14 mouse cellular contexts compared by ENCODE assay signal in genomic region chr15:95921639-95922038, GRCm38 (mm10).
"Had no signal": no experiment of that assay in that cellular context is flagged by ENCODE, and none has a peak within 500 bp of the region (broad histone marks: within the 10 kb centered on the region; RNA-seq: fewer than 3 reads in every experiment).

No protein-coding gene starts in this region.

- H3K4me1 ChIP-seq: midbrain, embryonic 10.5 days had no signal

- H3K4me3 ChIP-seq: limb, embryonic 15.5 days; midbrain, embryonic 10.5 days; myocyte had no signal

- H3K9ac ChIP-seq: limb, embryonic 15.5 days had no signal

- H3K27me3 ChIP-seq: limb, embryonic 15.5 days had no signal

- H3K4me2 ChIP-seq: limb, embryonic 15.5 days had no signal

- H3K9me3 ChIP-seq: limb, embryonic 15.5 days; midbrain, embryonic 10.5 days had no signal

- DNase-seq: kidney, adult 11 months; kidney, adult 9 months; kidney, postnatal 36 days; layer of hippocampus, adult 9-11 months; layer of hippocampus, postnatal 36 days; lung, adult 18-20 months; midbrain, embryonic 14.5 days; right cerebral cortex, postnatal 14 days; thymus, postnatal 4 days had no signal

- H3K27ac ChIP-seq: kidney, postnatal 0 days; limb, embryonic 15.5 days; midbrain, embryonic 10.5 days; stomach, postnatal 0 days had no signal
